Comparison of ENCODE assay signal across 8 mouse cellular contexts in genomic region chr17:35994879-35995240, GRCm38 (mm10). TPM values are rescaled to one million over a fixed set of nuclear protein-coding genes. Genes with fewer than 3 reads are reported as not detected.
DNase-seq lines count a peak whose midpoint lies in the region; ATAC-seq lines count a peak whose summit lies in the region.

No protein-coding gene starts in this region.

- no peak for ATAC-seq in liver, embryonic 12.5 days

- peaks cover 62% of the 10 kb centered on the region for H3K4me1 ChIP-seq in liver, embryonic 12.5 days

- H3K4me3 ChIP-seq in liver, embryonic 12.5 days, result peak overlapping the region; percentile 73

- WGBS in liver, embryonic 12.5 days (ENCODE audit: insufficient replicate concordance), result 1% methylated on average over 14 of the region's 14 CpGs

- peak overlapping the region; percentile 82 for H3K9ac ChIP-seq in liver, embryonic 12.5 days

- no peaks in the 10 kb centered on the region for H3K9me3 ChIP-seq in liver, embryonic 12.5 days (replicated peaks)

- H3K27me3 ChIP-seq in liver, embryonic 12.5 days (replicated peaks), result no peaks in the 10 kb centered on the region

- DNase-seq in cerebellum, adult 9-10 months, result peak; percentile 37
- DNase-seq in cerebellum, postnatal 25 days, result no peak
- DNase-seq in thymus, postnatal 4 days, result peak; percentile 35
- DNase-seq in thymus, adult 18-20 months, result no peak
- DNase-seq in adrenal gland, adult 18-20 months (ENCODE audit: low spot score in 2 of 2), result no peak
- no peak for DNase-seq in adrenal gland, adult 2 months
- no peak for DNase-seq in spleen, postnatal 14 days (ENCODE audit: low spot score in 2 of 2)

- H3K36me3 ChIP-seq in liver, embryonic 12.5 days, result 0 out of 2 replicates have a peak, but pooled peaks cover 5% of the 10 kb centered on the region

- peak overlapping the region; percentile 85 for H3K27ac ChIP-seq in liver, embryonic 12.5 days

- H3K4me2 ChIP-seq in liver, embryonic 12.5 days, result peak overlapping the region; percentile 87

RNA-seq across cellular contexts. Expression of gene Prr3, which starts 14.8 kb away (rescaled TPM):
- 12.6 and 13.7 TPM in 2 replicates for polyA plus RNA-seq in liver, embryonic 12.5 days (2016; fragmentation: Nextera tagmentation; extraction: Ambion mirVana)
- 10 to 100 TPM; 17.5 to 22.8 TPM for total RNA-seq in adrenal gland, adult 18-20 months (2021)
- total RNA-seq in adrenal gland, adult 2 months (2021), result 10 to 100 TPM; 19.5 to 19.8 TPM
- 19.1 and 20.6 TPM in 2 replicates for polyA plus RNA-seq in adrenal gland, adult 2 months (2012; rRNA removed)

RNA-seq across cellular contexts. Expression of gene Gnl1, which starts 15.2 kb away (rescaled TPM):
- polyA plus RNA-seq in liver, embryonic 12.5 days (2016; fragmentation: Nextera tagmentation; extraction: Ambion mirVana), result 23.7 and 25.1 TPM in 2 replicates
- 10 to 100 TPM; 47.9 to 55.9 TPM for total RNA-seq in adrenal gland, adult 18-20 months (2021)
- 10 to 100 TPM; 38.1 to 53.1 TPM for total RNA-seq in adrenal gland, adult 2 months (2021)
- polyA plus RNA-seq in adrenal gland, adult 2 months (2012; rRNA removed), result 26.9 and 29.6 TPM in 2 replicates

RNA-seq across cellular contexts. Expression of gene Abcf1, which starts 25.3 kb away (rescaled TPM):
- polyA plus RNA-seq in liver, embryonic 12.5 days (2016; fragmentation: Nextera tagmentation; extraction: Ambion mirVana), result 90.2 and 90.5 TPM in 2 replicates
- total RNA-seq in adrenal gland, adult 18-20 months (2021), result 10 to 100 TPM; 80.0 to 95.8 TPM
- 10 to 100 TPM; 83.5 to 86.8 TPM for total RNA-seq in adrenal gland, adult 2 months (2021)
- 66.0 and 78.9 TPM in 2 replicates for polyA plus RNA-seq in adrenal gland, adult 2 months (2012; rRNA removed)

RNA-seq across cellular contexts. Expression of gene H2-T24, which starts 25.5 kb away (rescaled TPM):
- polyA plus RNA-seq in liver, embryonic 12.5 days (2016; fragmentation: Nextera tagmentation; extraction: Ambion mirVana), result 4.6 and 5.7 TPM in 2 replicates
- 1 to 10 TPM; 7.5 to 8.1 TPM for total RNA-seq in adrenal gland, adult 18-20 months (2021)
- 1 to 10 TPM; 6.6 to 8.2 TPM for total RNA-seq in adrenal gland, adult 2 months (2021)
- 3.6 and 3.7 TPM in 2 replicates for polyA plus RNA-seq in adrenal gland, adult 2 months (2012; rRNA removed)

RNA-seq across cellular contexts. Expression of gene H2-T23, which starts 37.8 kb away (rescaled TPM):
- 19.5 and 20.5 TPM in 2 replicates for polyA plus RNA-seq in liver, embryonic 12.5 days (2016; fragmentation: Nextera tagmentation; extraction: Ambion mirVana)
- total RNA-seq in adrenal gland, adult 18-20 months (2021), result 100 to 1,000 TPM in 1 of 2 experiments, 10 to 100 TPM in 1; 68.0 to 139 TPM
- 10 to 100 TPM; 49.7 to 65.2 TPM for total RNA-seq in adrenal gland, adult 2 months (2021)
- polyA plus RNA-seq in adrenal gland, adult 2 months (2012; rRNA removed), result 156 and 162 TPM in 2 replicates

Comparison
In these comparisons a context has a peak if more than half of its experiments do, and no peak if none do; other contexts are left out.
1. DNase-seq: peak in cerebellum, adult 9-10 months (single experiment) and thymus, postnatal 4 days (single experiment); none in cerebellum, postnatal 25 days (0 of 2), thymus, adult 18-20 months (0 of 2), adrenal gland, adult 18-20 months (0 of 2), adrenal gland, adult 2 months (single experiment) and spleen, postnatal 14 days (0 of 2).